8 mouse cellular contexts compared by ENCODE assay signal in genomic region chr1:13494727-13495404, GRCm38 (mm10).
DNase-seq lines count a peak whose midpoint lies in the region; ATAC-seq lines count a peak whose summit lies in the region.

No protein-coding gene starts in this region.

- peak overlapping the region; percentile 24 for H3K4me2 ChIP-seq in limb, embryonic 11.5 days (ENCODE audit: low read depth, severe bottlenecking)

- no peaks in the 10 kb centered on the region for H3K36me3 ChIP-seq in limb, embryonic 11.5 days (ENCODE audit: control insufficient read depth, insufficient read depth, low read length)

- H3K27me3 ChIP-seq in limb, embryonic 11.5 days (ENCODE audit: control insufficient read depth, insufficient read depth, low read length), result no peaks in the 10 kb centered on the region

- DNase-seq in frontal cortex, adult 2 months (ENCODE audit: extremely low spot score in 1 of 2, low spot score in 1 of 2), result no peak
- peak; percentile 19 for DNase-seq in gonadal fat pad, adult 2 months (ENCODE audit: low read depth)
- DNase-seq in limb, embryonic 11.5 days (ENCODE audit: low spot score), result peak; percentile 46
- peak; percentile 63 for DNase-seq in retina, embryonic 14.5 days (ENCODE audit: low spot score)
- DNase-seq in left cerebral cortex, adult 18-20 months (ENCODE audit: low spot score in 2 of 2), result no peak
- DNase-seq in left cerebral cortex, postnatal 36 days (ENCODE audit: low spot score in 2 of 2), result no peak

- 15% methylated on average over 16 of the region's 16 CpGs for WGBS in limb, embryonic 11.5 days

- intact Hi-C loops in left cerebral cortex, postnatal 36 days (cut with DNase I), result no loop called here

- H3K27ac ChIP-seq in limb, embryonic 11.5 days (replicated peaks; ENCODE audit: low read depth, low read length), result no peak overlapping the region

- no peaks in the 10 kb centered on the region for H3K9me3 ChIP-seq in limb, embryonic 11.5 days (ENCODE audit: control insufficient read depth, low read length)

- ATAC-seq in frontal cortex, adult (ENCODE audit: low TSS enrichment), result peak; percentile 41; the same call in 1 of the 2 replicates
- peak; percentile 80 for ATAC-seq in CD4-positive, CD25-positive, alpha-beta regulatory T cell, adult 4 months
- ATAC-seq in limb, embryonic 11.5 days (ENCODE audit: insufficient number of reproducible peaks, low FRiP score, low TSS enrichment, low read depth), result no peak

- H3K4me3 ChIP-seq in limb, embryonic 11.5 days (ENCODE audit: low read depth, low read length), result no peak overlapping the region

- no peak overlapping the region for H3K9ac ChIP-seq in limb, embryonic 11.5 days (ENCODE audit: low read length)

- H3K4me1 ChIP-seq in limb, embryonic 11.5 days (ENCODE audit: control insufficient read depth, insufficient read depth, low read length), result no peaks in the 10 kb centered on the region

Comparison
In these comparisons a context has a peak if more than half of its experiments do, and no peak if none do; other contexts are left out.
1. DNase-seq: peak in gonadal fat pad, adult 2 months (single experiment), limb, embryonic 11.5 days (single experiment) and retina, embryonic 14.5 days (single experiment); none in frontal cortex, adult 2 months (0 of 2), left cerebral cortex, adult 18-20 months (0 of 2) and left cerebral cortex, postnatal 36 days (0 of 2).